Mouse (Mus musculus): Measurements from ENCODE around the gene Ephb1.

- TF ChIP-seq CTCF (conservative IDR thresholded peaks at IDR 0.05; ENCODE audit: insufficient read depth, insufficient read length, low read depth, low read length) (no peak), POLR2A (IDR thresholded peaks at IDR 0.05; ENCODE audit: low read depth, low read length) (no peak)
These were observed 419.6 kb downstream of the Ephb1 start for GRCm38 (mm10) chr9:101934887-101935286.
